Mouse (Mus musculus) forebrain, postnatal 0 days (tissue): ENCODE data around the gene Arhgap31. TPM values are rescaled to one million over a fixed set of nuclear protein-coding genes. Genes with fewer than 3 reads are reported as not detected.

Source experiments
- ATAC-seq: fragments of 200-750 bp; cut with Nextera tagmentation; 2 replicates; pipeline ENCODE4 v1.8.0; 2017; ENCODE audit warnings: mild to moderate bottlenecking, moderate library complexity
- DNase-seq: peaks from one replicate; pipeline ENCODE4 v3.0.0-alpha.2; 2015
- H3K27ac ChIP-seq: fragments of 300-500 bp; sonication (generic); 2 replicates; pipeline ENCODE4 v1.5.1; 2014; ENCODE audit warnings: low read depth, mild to moderate bottlenecking, antibody characterized with exemption, low read length, moderate library complexity, mixed read lengths
- H3K27me3 ChIP-seq: fragments of 300-500 bp; sonication (generic); 2 replicates; pipeline ENCODE4 v1.6.1; 2014; ENCODE audit warnings: mild to moderate bottlenecking, low read length, mixed read lengths; ENCODE audit not compliant: insufficient read depth
- H3K36me3 ChIP-seq: fragments of 300-500 bp; sonication (generic); 2 replicates; pipeline ENCODE4 v1.6.1; 2014; ENCODE audit warnings: mild to moderate bottlenecking, moderate library complexity; ENCODE audit not compliant: insufficient read depth
- H3K4me1 ChIP-seq: fragments of 300-500 bp; sonication (generic); 2 replicates; pipeline ENCODE4 v1.6.1; 2014; ENCODE audit warnings: antibody characterized with exemption; ENCODE audit not compliant: insufficient read depth
- H3K4me2 ChIP-seq: fragments of 300-500 bp; sonication (generic); 2 replicates; pipeline ENCODE4 v1.6.1; 2014; ENCODE audit warnings: low read depth, mild to moderate bottlenecking, moderate library complexity
- H3K4me3 ChIP-seq: fragments of 300-500 bp; sonication (generic); 2 replicates; pipeline ENCODE4 v1.5.1; 2014; ENCODE audit warnings: low read depth, low read length, mixed read lengths
- H3K9ac ChIP-seq: fragments of 300-500 bp; sonication (generic); 2 replicates; pipeline ENCODE4 v1.6.1; 2014; ENCODE audit warnings: mild to moderate bottlenecking
- H3K9me3 ChIP-seq: fragments of 300-500 bp; sonication (generic); 2 replicates; pipeline ENCODE4 v1.6.1; 2016; ENCODE audit warnings: low read length
- CTCF ChIP-seq: sonication (generic); IDR thresholded peaks from 2 replicates; pipeline ENCODE4 v1.5.1; 2016; ENCODE audit warnings: antibody characterized with exemption, control low read depth, low read depth
- WGBS: fragments of 180-500 bp; shearing (Covaris S2); extraction: QIAGEN DNeasy Blood & Tissue Kit; methylation state at CpG from one replicate; pipeline ENCODE4 v1.1.7; 2014; 5-methylcytosine and 5-hydroxymethylcytosine counted together
- polyA plus RNA-seq: library from polyadenylated mRNA; unstranded; fragments of >200 nt; fragmentation: Nextera tagmentation; extraction: Ambion mirVana; gene quantifications from 2 replicates; pipeline ENCODE4 v1.2.1, GENCODE M21; 2015
- total RNA-seq: library from RNA; depleted of rRNA; stranded (reverse); fragments of >200 nt; gene quantifications from 2 replicates; pipeline ENCODE4 v1.2.3, GENCODE M21; 2014

Arhgap31 gene
- total and polyA plus RNA-seq, 2 experiments from 2014 or later, result 2.4 to 9.6 TPM

- no peak overlapping the region for H3K27ac ChIP-seq
- no peaks in the 10 kb centered on the region for H3K9me3 ChIP-seq
- ATAC-seq (no peak), DNase-seq (no peak)
- WGBS, result 85% methylated on average over 5 of the region's 5 CpGs
- no peak for TF ChIP-seq CTCF
- H3K4me1 ChIP-seq, result no peaks in the 10 kb centered on the region
- H3K4me2 ChIP-seq, result no peak overlapping the region
- no peaks in the 10 kb centered on the region for H3K36me3 ChIP-seq
- H3K27me3 ChIP-seq, result no peaks in the 10 kb centered on the region
- no peak overlapping the region for H3K9ac ChIP-seq
- H3K4me3 ChIP-seq, result no peak overlapping the region
Observed at GRCm38 (mm10) chr16:38652653-38653052, 60.4 kb downstream of the Arhgap31 start.

DNA sequence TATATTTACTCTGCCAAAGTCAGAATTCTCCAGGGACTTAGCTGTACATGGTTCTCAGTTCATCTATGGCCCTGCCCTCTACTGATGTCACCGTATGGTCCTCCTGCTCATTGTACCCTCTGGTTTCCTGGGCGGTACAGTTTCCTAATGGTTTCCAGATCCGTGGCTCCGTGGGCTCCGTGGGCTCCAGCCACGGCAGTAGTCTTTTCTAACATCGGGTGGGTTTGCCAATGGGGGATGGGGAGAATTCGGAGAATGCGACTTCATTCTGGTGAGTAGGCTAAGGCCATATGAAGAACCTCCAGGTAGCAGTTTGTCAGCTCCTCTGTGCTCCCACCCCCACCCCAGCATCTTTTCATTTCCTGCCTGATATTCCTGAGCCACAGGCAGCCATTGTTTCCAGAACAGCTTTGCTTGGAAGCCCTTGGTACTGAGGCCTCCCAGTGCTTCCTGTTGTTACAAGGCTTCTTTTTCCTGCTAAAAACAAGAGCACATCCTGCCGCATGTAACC lies 61.3 kb downstream of the Arhgap31 start:
- Histone ChIP-seq H3K27me3 (no peaks in the 10 kb centered on the region), H3K9ac (no peak overlapping the region), H3K36me3 (no peaks in the 10 kb centered on the region), H3K4me2 (no peak overlapping the region), H3K9me3 (no peaks in the 10 kb centered on the region), H3K4me1 (no peaks in the 10 kb centered on the region), H3K4me3 (no peak overlapping the region), H3K27ac (no peak overlapping the region)
- 80% methylated on average over 10 of the region's 10 CpGs for WGBS
- no peak for ATAC-seq
- DNase-seq, result no peak
- no peak for TF ChIP-seq CTCF

GRCm38 (mm10) chr16:38651306-38651705 lies 61.8 kb downstream of the Arhgap31 start:
- Histone ChIP-seq H3K4me3 (no peak overlapping the region), H3K9me3 (no peaks in the 10 kb centered on the region), H3K27ac (no peak overlapping the region), H3K9ac (no peak overlapping the region), H3K36me3 (no peaks in the 10 kb centered on the region), H3K4me2 (no peak overlapping the region), H3K4me1 (no peaks in the 10 kb centered on the region), H3K27me3 (no peaks in the 10 kb centered on the region)
- no peak for TF ChIP-seq CTCF
- 86% methylated on average over 12 of the region's 12 CpGs for WGBS
- no peak for DNase-seq
- no peak for ATAC-seq

GRCm38 (mm10) chr16:38649431-38649827 lies 63.6 kb downstream of the Arhgap31 start:
- WGBS, result 80% methylated on average over 11 of the region's 11 CpGs
- no peaks in the 10 kb centered on the region for H3K9me3 ChIP-seq
- H3K36me3 ChIP-seq, result no peaks in the 10 kb centered on the region
- H3K9ac ChIP-seq, result no peak overlapping the region
- no peaks in the 10 kb centered on the region for H3K4me1 ChIP-seq
- H3K27ac ChIP-seq, result no peak overlapping the region
- no peak overlapping the region for H3K4me3 ChIP-seq
- H3K4me2 ChIP-seq, result no peak overlapping the region
- TF ChIP-seq CTCF, result no peak
- ATAC-seq (no peak), DNase-seq (no peak)
- H3K27me3 ChIP-seq, result no peaks in the 10 kb centered on the region

DNA sequence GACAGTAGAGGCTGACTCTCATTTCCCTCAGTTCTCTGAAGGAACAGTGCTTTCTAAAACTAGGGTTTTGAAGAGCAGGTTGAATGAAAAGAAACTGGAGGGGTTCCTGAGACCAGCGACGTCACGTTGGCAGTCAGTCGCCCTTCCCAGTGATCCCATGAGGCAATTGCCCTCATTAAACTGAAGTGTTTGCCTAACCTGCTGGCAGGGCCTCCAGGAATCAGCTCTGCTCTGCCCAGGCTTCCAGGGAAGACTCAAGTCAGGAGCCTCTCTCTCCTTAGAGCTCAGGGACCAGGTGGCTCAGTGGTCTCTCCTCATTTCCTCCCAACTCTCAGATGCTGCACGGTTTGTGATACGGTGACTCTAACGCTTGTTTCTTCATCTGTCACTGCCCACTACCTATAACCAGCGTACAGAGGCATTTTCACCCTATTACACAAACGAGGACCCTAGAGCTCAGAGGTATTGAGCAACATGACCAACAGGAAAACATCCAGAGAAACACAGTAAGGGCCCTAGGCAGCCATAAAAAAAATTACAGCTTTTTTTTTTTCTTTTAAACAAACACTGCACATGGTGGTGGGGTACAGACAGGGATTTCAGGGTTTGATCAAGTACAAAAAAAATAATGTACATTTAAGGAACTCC lies 64.2 kb downstream of the Arhgap31 start:
- Histone ChIP-seq H3K4me2 (no peak overlapping the region), H3K27ac (no peak overlapping the region), H3K9me3 (no peaks in the 10 kb centered on the region), H3K4me3 (no peak overlapping the region), H3K27me3 (no peaks in the 10 kb centered on the region), H3K4me1 (no peaks in the 10 kb centered on the region), H3K9ac (no peak overlapping the region), H3K36me3 (no peaks in the 10 kb centered on the region)
- WGBS, result 73% methylated on average over 9 of the region's 9 CpGs
- ATAC-seq, result no peak
- no peak for TF ChIP-seq CTCF
- DNase-seq, result no peak

DNA sequence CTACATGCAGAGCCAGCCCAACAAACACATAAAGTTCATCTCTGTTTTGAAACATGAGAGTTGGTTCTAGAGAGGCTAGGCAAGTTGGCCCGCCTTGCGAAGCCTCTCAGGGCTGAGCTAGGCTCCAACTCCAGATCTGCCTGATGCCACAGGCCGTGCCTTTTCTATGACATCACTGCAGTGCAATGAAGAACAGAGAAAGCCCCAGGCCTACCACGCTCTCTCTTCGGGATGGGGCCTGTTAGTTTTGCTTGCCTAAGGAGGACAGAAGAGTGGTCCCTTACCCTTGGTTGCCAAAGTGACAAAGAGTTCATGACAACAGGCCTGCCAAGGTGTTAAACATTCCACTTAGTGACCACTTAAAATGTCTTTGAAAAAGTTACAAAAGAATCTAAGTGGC lies 64.9 kb downstream of the Arhgap31 start:
- DNase-seq (no peak), ATAC-seq (no peak)
- Histone ChIP-seq H3K4me1 (no peaks in the 10 kb centered on the region), H3K4me2 (no peak overlapping the region), H3K4me3 (no peak overlapping the region), H3K9ac (no peak overlapping the region), H3K36me3 (no peaks in the 10 kb centered on the region), H3K9me3 (no peaks in the 10 kb centered on the region), H3K27ac (no peak overlapping the region), H3K27me3 (no peaks in the 10 kb centered on the region)
- TF ChIP-seq CTCF, result no peak
- 91% methylated on average over 5 of the region's 5 CpGs for WGBS

DNA sequence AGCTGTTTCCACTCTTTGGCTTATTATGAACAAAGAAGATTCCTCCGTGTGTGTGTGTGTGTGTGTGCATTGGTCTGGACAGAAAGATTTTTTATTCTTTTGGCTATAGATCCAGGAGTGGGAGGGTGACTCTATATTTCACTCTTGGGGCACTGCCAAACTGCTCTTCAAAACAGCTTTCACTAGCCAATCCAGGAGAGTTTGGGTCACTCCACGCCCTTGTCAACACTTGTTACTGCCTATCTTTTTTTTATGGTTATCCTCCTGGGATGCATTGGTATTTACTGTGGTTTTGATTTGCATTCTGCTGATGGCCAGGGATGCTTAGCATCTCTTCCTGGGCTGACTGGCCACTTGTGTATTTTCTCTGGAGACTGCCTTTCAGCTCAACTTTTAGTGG lies 68.6 kb downstream of the Arhgap31 start:
- Histone ChIP-seq H3K27ac (no peak overlapping the region), H3K9me3 (no peaks in the 10 kb centered on the region), H3K4me3 (no peak overlapping the region), H3K4me2 (no peak overlapping the region), H3K4me1 (no peaks in the 10 kb centered on the region), H3K36me3 (no peaks in the 10 kb centered on the region), H3K9ac (no peak overlapping the region), H3K27me3 (no peaks in the 10 kb centered on the region)
- 76% methylated on average over 2 of the region's 2 CpGs for WGBS
- TF ChIP-seq CTCF, result no peak
- DNase-seq (no peak), ATAC-seq (no peak)

DNA sequence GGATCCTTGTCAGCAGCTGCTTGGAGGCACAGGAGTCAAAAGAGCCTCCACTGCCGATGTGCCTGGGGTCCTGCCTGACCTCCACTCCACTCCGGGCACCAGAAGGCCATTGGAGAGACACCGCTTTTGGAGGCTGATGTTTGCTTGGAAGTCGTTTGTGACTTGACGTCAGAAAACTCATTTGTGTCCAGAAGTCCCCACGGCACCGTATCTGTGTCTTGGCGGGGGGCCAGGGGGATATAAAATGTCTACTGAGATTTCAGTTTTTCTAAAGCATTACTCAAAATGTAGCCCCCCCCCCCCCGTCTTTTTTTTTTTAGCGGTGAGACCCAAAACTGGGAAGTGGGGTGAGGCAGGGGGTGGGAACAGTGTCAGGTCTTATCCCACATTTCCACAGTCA lies 76.0 kb downstream of the Arhgap31 start:
- H3K9ac ChIP-seq, result no peak overlapping the region
- DNase-seq (no peak), ATAC-seq (no peak)
- no peak overlapping the region for H3K4me2 ChIP-seq
- H3K27me3 ChIP-seq, result no peaks in the 10 kb centered on the region
- H3K9me3 ChIP-seq, result no peaks in the 10 kb centered on the region
- TF ChIP-seq CTCF, result no peak
- H3K36me3 ChIP-seq, result no peaks in the 10 kb centered on the region
- no peak overlapping the region for H3K27ac ChIP-seq
- no peak overlapping the region for H3K4me3 ChIP-seq
- 76% methylated on average over 10 of the region's 10 CpGs for WGBS
- no peaks in the 10 kb centered on the region for H3K4me1 ChIP-seq
